Mouse (Mus musculus) thymus, adult 2 months (tissue): ENCODE measurements around the gene Osbpl3.

Experiments
- CTCF ChIP-seq: fragments of 200-500 bp; IDR thresholded peaks from 2 replicates; pipeline ENCODE4 v1.5.1; 2012; ENCODE audit warnings: mild to moderate bottlenecking, control low read depth, low read length, moderate library complexity, borderline replicate concordance; ENCODE audit not compliant: control insufficient read depth, poor library complexity, insufficient read depth; ENCODE audit errors: extremely low read depth
- POLR2A ChIP-seq: fragments of 200-500 bp; IDR thresholded peaks from 2 replicates; pipeline ENCODE4 v1.6.1; 2012; ENCODE audit warnings: mild to moderate bottlenecking, low read length, control low read depth, moderate library complexity; ENCODE audit not compliant: control insufficient read depth, poor library complexity, insufficient read depth; ENCODE audit errors: extremely low read depth

DNA sequence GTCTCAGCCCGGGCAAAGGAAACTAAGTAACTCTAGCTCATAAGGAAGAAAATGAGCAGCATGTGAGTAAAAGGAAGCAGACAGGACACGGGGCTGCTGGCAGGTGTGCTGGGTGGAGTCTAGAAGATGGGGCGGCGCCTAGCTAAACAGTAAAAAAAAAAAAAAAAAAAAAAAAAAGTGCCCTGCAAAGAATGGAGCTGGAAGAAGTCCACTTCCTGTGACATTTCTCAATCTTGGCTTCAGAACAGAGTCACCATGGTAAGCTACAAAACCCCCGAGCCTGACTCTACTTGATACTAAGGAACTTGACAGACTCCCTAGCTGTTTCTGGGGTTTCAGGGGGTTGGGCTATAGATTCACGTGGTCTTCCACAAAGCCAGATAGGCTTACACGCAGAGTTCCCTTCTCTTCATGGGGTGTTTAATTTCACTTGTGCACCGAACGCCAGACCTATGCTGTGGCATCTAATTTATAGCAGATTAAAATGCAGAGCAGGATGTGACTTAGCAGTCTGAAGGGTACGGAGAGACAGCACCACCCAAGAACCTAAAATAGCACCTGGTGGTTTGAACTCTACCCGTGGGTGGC is 74.4 kb downstream of the Osbpl3 start:
- TF ChIP-seq CTCF: no peak
- no peak for TF ChIP-seq POLR2A
